14 mouse cellular contexts compared by ENCODE assay signal in genomic region chr14:101984401-101984800, GRCm38 (mm10).
A peak's percentile ranks its signal among the peaks of the same experiment; 100 is the strongest.
DNase-seq lines count a peak whose midpoint lies in the region; ATAC-seq and TF ChIP-seq lines count a peak whose summit lies in the region.
"Had no signal": no experiment of that assay in that cellular context is flagged by ENCODE, and none has a peak within 500 bp of the region (broad histone marks: within the 10 kb centered on the region; RNA-seq: fewer than 3 reads in every experiment).

No protein-coding gene starts in this region.

- no peak overlapping the region for H3K4me2 ChIP-seq in embryonic facial prominence, embryonic 11.5 days (ENCODE audit: low read depth, low read length)
- H3K4me2 ChIP-seq in myocyte (ENCODE audit: low read depth): peak overlapping the region; percentile 34
- H3K4me2 ChIP-seq: forebrain, embryonic 13.5 days; heart, embryonic 15.5 days had no signal

- H3K27ac ChIP-seq in embryonic facial prominence, embryonic 11.5 days (replicated peaks; ENCODE audit: low read depth, low read length): no peak overlapping the region
- no peak overlapping the region for H3K27ac ChIP-seq in embryonic facial prominence, embryonic 10.5 days (replicated peaks)
- H3K27ac ChIP-seq in thymus, adult 2 months (ENCODE audit: control insufficient read depth, insufficient read depth, low read length): no peak overlapping the region
- H3K27ac ChIP-seq: forebrain, embryonic 13.5 days; heart, embryonic 15.5 days had no signal

- WGBS in embryonic facial prominence, embryonic 11.5 days: 15% methylated on average over 2 of the region's 2 CpGs
- WGBS in embryonic facial prominence, embryonic 10.5 days: 15% methylated on average over 2 of the region's 2 CpGs
- WGBS in thymus, adult 2 months: 63% methylated on average over 2 of the region's 2 CpGs

- H3K36me3 ChIP-seq in embryonic facial prominence, embryonic 11.5 days (replicated peaks; ENCODE audit: control insufficient read depth, insufficient read depth, low read depth, low read length): no peaks in the 10 kb centered on the region
- H3K36me3 ChIP-seq in embryonic facial prominence, embryonic 10.5 days (replicated peaks): no peaks in the 10 kb centered on the region
- no peaks in the 10 kb centered on the region for H3K36me3 ChIP-seq in myocyte (ENCODE audit: control insufficient read depth, insufficient read depth)
- no peaks in the 10 kb centered on the region for H3K36me3 ChIP-seq in thymus, adult 2 months (ENCODE audit: control insufficient read depth, insufficient read depth, low read length)
- H3K36me3 ChIP-seq: heart, embryonic 15.5 days had no signal

- no peaks in the 10 kb centered on the region for H3K27me3 ChIP-seq in embryonic facial prominence, embryonic 11.5 days (ENCODE audit: control insufficient read depth, insufficient read depth, low read length)
- H3K27me3 ChIP-seq in embryonic facial prominence, embryonic 10.5 days (replicated peaks; ENCODE audit: low read depth, poor library complexity, severe bottlenecking): no peaks in the 10 kb centered on the region
- H3K27me3 ChIP-seq in myocyte (ENCODE audit: control insufficient read depth, insufficient read depth, insufficient read length): no peaks in the 10 kb centered on the region
- H3K27me3 ChIP-seq in thymus, adult 2 months (ENCODE audit: control insufficient read depth, insufficient read depth, low read length): no peaks in the 10 kb centered on the region
- H3K27me3 ChIP-seq: forebrain, embryonic 13.5 days; heart, embryonic 15.5 days had no signal

- no peaks in the 10 kb centered on the region for H3K4me1 ChIP-seq in embryonic facial prominence, embryonic 11.5 days (ENCODE audit: control insufficient read depth, insufficient read depth, low read length)
- H3K4me1 ChIP-seq in embryonic facial prominence, embryonic 10.5 days: 0 out of 2 replicates have a peak, but pooled peaks cover 7% of the 10 kb centered on the region
- H3K4me1 ChIP-seq in thymus, adult 2 months (replicated peaks; ENCODE audit: control insufficient read depth, insufficient read depth, low read length): no peaks in the 10 kb centered on the region
- H3K4me1 ChIP-seq: forebrain, embryonic 13.5 days; heart, embryonic 15.5 days had no signal

- ATAC-seq in embryonic facial prominence, embryonic 11.5 days (replicated peaks; ENCODE audit: insufficient number of reproducible peaks, low FRiP score, low TSS enrichment, low read depth): peak; percentile 44; the same call in 1 of the 2 replicates
- ATAC-seq: forebrain, embryonic 13.5 days had no signal

- H3K9ac ChIP-seq in embryonic facial prominence, embryonic 11.5 days (replicated peaks; ENCODE audit: low read length): no peak overlapping the region
- H3K9ac ChIP-seq: forebrain, embryonic 13.5 days; heart, embryonic 15.5 days had no signal

- no peak overlapping the region for H3K4me3 ChIP-seq in embryonic facial prominence, embryonic 11.5 days (ENCODE audit: low read depth, low read length)
- H3K4me3 ChIP-seq in embryonic facial prominence, embryonic 10.5 days: no peak overlapping the region
- no peak overlapping the region for H3K4me3 ChIP-seq in myocyte
- no peak overlapping the region for H3K4me3 ChIP-seq in thymus, adult 2 months (ENCODE audit: control insufficient read depth, insufficient read depth, low read length)
- H3K4me3 ChIP-seq: forebrain, embryonic 13.5 days; heart, embryonic 15.5 days had no signal

- H3K9me3 ChIP-seq in embryonic facial prominence, embryonic 11.5 days (replicated peaks; ENCODE audit: control insufficient read depth, low read length): no peaks in the 10 kb centered on the region
- no peaks in the 10 kb centered on the region for H3K9me3 ChIP-seq in embryonic facial prominence, embryonic 10.5 days
- H3K9me3 ChIP-seq: forebrain, embryonic 13.5 days; heart, embryonic 15.5 days had no signal

- peak; percentile 57 for DNase-seq in embryonic facial prominence, embryonic 11.5 days (ENCODE audit: low spot score)
- no peak for DNase-seq in embryonic facial prominence, embryonic 10.5 days (ENCODE audit: low spot score)
- DNase-seq in kidney, postnatal 4 days: peak; percentile 14 to 22
- DNase-seq in kidney, adult 9 months: no peak
- DNase-seq in hindlimb bud, embryonic 11.5 days (ENCODE audit: extremely low spot score, low read depth, low spot score): peak; percentile 10
- DNase-seq in adrenal gland, postnatal 36 days: no peak
- DNase-seq in thymus, adult 2 months: no peak
- DNase-seq: cerebellum, adult 18-20 months; embryo, embryonic 11 days; gastrocnemius, postnatal 10 days; kidney, postnatal 25 days had no signal

- no peak for TF ChIP-seq CTCF in thymus, adult 2 months (IDR thresholded peaks at IDR 0.05; ENCODE audit: borderline replicate concordance, control insufficient read depth, extremely low read depth, insufficient read depth, low read length, poor library complexity)

- H3ac ChIP-seq in myocyte (ENCODE audit: control insufficient read depth, insufficient read length): no peak overlapping the region

- TF ChIP-seq POLR2A in myocyte (IDR thresholded peaks at IDR 0.05; ENCODE audit: insufficient read length, low read depth): no peak
- no peak for TF ChIP-seq POLR2A in thymus, adult 2 months (IDR thresholded peaks at IDR 0.05; ENCODE audit: control insufficient read depth, extremely low read depth, insufficient read depth, low read length, poor library complexity)

- H3K79me2 ChIP-seq in myocyte (ENCODE audit: control insufficient read depth, insufficient read depth): no peaks in the 10 kb centered on the region

TF ChIP-seq in myocyte, 11 proteins besides CTCF, POLR2A, EP300 and RAD21:
- TF ChIP-seq CEBPB (IDR thresholded peaks at IDR 0.05; ENCODE audit: insufficient read depth, poor library complexity, severe bottlenecking) (no peak), MYOG (IDR thresholded peaks at IDR 0.05; ENCODE audit: control insufficient read depth in 1 of 3, insufficient read depth in 1 of 3, insufficient read length in 2 of 3, low read depth in 2 of 3) (no peak), MAX (IDR thresholded peaks at IDR 0.05; ENCODE audit: low read depth) (no peak), TCF3 (IDR thresholded peaks at IDR 0.05; ENCODE audit: insufficient read length, low read depth) (no peak), E2F4 (IDR thresholded peaks at IDR 0.05; ENCODE audit: insufficient read depth) (no peak), TCF12 (IDR thresholded peaks at IDR 0.05; ENCODE audit: insufficient read depth, poor library complexity, severe bottlenecking) (no peak), SRF (IDR thresholded peaks at IDR 0.05; ENCODE audit: control insufficient read depth, insufficient read length, low read depth) (no peak), MYOD1 (IDR thresholded peaks at IDR 0.05; ENCODE audit: control insufficient read depth in 1 of 3, insufficient read length in 2 of 3, low read depth in 2 of 3) (no peak), REST (IDR thresholded peaks at IDR 0.05; ENCODE audit: insufficient read depth, insufficient read length) (no peak), POLR2AphosphoS2 (IDR thresholded peaks at IDR 0.05; ENCODE audit: insufficient read length, low read depth) (no peak)

Comparison
In these comparisons a context has a peak if more than half of its experiments do, and no peak if none do; other contexts are left out.
1. DNase-seq: peak in embryonic facial prominence, embryonic 11.5 days (single experiment), kidney, postnatal 4 days (2 of 2) and hindlimb bud, embryonic 11.5 days (single experiment); none in embryonic facial prominence, embryonic 10.5 days (single experiment), kidney, adult 9 months (single experiment), adrenal gland, postnatal 36 days (0 of 2) and thymus, adult 2 months (single experiment).